Mouse (Mus musculus) hindbrain, embryonic 11.5 days (tissue): Measurements from ENCODE around the gene Wdr43. TPM values are rescaled to one million over a fixed set of nuclear protein-coding genes. Genes with fewer than 3 reads are reported as not detected.

Experiments
- ATAC-seq: fragments of 200-750 bp; cut with Nextera tagmentation; 2 replicates; pipeline ENCODE4 v1.8.0; 2017; ENCODE audit warnings: mild to moderate bottlenecking, moderate TSS enrichment, moderate library complexity; ENCODE audit not compliant: low FRiP score
- DNase-seq: peaks from one replicate; pipeline ENCODE4 v3.0.0-alpha.2; 2015; ENCODE audit warnings: low spot score
- H3K27ac ChIP-seq: fragments of 300-500 bp; sonication (generic); 2 replicates; pipeline ENCODE4 v1.5.1; 2014; ENCODE audit warnings: mild to moderate bottlenecking, low read depth, low read length
- H3K27me3 ChIP-seq: fragments of 300-500 bp; sonication (generic); 2 replicates; pipeline ENCODE4 v1.6.1; 2014; ENCODE audit warnings: mild to moderate bottlenecking, low read length, moderate library complexity, mixed read lengths; ENCODE audit not compliant: control insufficient read depth, insufficient read depth
- H3K36me3 ChIP-seq: fragments of 300-500 bp; sonication (generic); 2 replicates; pipeline ENCODE4 v1.6.1; 2014; ENCODE audit warnings: mild to moderate bottlenecking, low read length, moderate library complexity, mixed read lengths; ENCODE audit not compliant: control insufficient read depth, insufficient read depth
- H3K4me1 ChIP-seq: fragments of 300-500 bp; sonication (generic); replicated peaks from 2 replicates; pipeline ENCODE4 v1.6.1; 2014; ENCODE audit warnings: low read length, mixed read lengths; ENCODE audit not compliant: control insufficient read depth, insufficient read depth
- H3K4me2 ChIP-seq: fragments of 300-500 bp; sonication (generic); replicated peaks from 2 replicates; pipeline ENCODE4 v1.6.1; 2014; ENCODE audit warnings: mild to moderate bottlenecking, low read depth, low read length
- H3K4me3 ChIP-seq: fragments of 300-500 bp; sonication (generic); 2 replicates; pipeline ENCODE4 v1.5.1; 2014; ENCODE audit warnings: low read depth, low read length
- H3K9ac ChIP-seq: fragments of 300-500 bp; sonication (generic); 2 replicates; pipeline ENCODE4 v1.6.1; 2014; ENCODE audit warnings: low read depth, low read length
- H3K9me3 ChIP-seq: fragments of 300-500 bp; sonication (generic); 2 replicates; pipeline ENCODE4 v1.6.1; 2016; ENCODE audit warnings: low read length; ENCODE audit not compliant: control insufficient read depth
- WGBS: fragments of 180-500 bp; shearing (Covaris S2); extraction: QIAGEN DNeasy Blood & Tissue Kit; methylation state at CpG from one replicate; pipeline ENCODE4 v1.1.7; 2014; 5-methylcytosine and 5-hydroxymethylcytosine counted together
- polyA plus RNA-seq: library from polyadenylated mRNA; unstranded; fragments of >200 nt; fragmentation: Nextera tagmentation; extraction: Ambion mirVana; gene quantifications from 2 replicates; pipeline ENCODE4 v1.2.1, GENCODE M21; 2014

The Wdr43 gene
- polyA plus RNA-seq, 1 experiment from 2014 or later = 75.4 TPM

- Histone ChIP-seq H3K9me3 (no peaks in the 10 kb centered on the region), H3K4me3 (no peak overlapping the region), H3K36me3 (no peaks in the 10 kb centered on the region), H3K27ac (no peak overlapping the region), H3K4me1 (no peaks in the 10 kb centered on the region), H3K27me3 (no peaks in the 10 kb centered on the region), H3K4me2 (no peak overlapping the region), H3K9ac (no peak overlapping the region)
- 88% methylated on average over 4 of the region's 4 CpGs for WGBS
- no peak for DNase-seq
- no peak for ATAC-seq
Measured at GRCm38 (mm10) chr17:71657521-71657920, 41.8 kb downstream of the Wdr43 start.

GRCm38 (mm10) chr17:71658666-71659065, 43.0 kb downstream of the Wdr43 start:
- Histone ChIP-seq H3K36me3 (no peaks in the 10 kb centered on the region), H3K4me3 (no peak overlapping the region), H3K9me3 (no peaks in the 10 kb centered on the region), H3K27ac (no peak overlapping the region), H3K4me1 (no peaks in the 10 kb centered on the region), H3K9ac (no peak overlapping the region), H3K4me2 (no peak overlapping the region), H3K27me3 (no peaks in the 10 kb centered on the region)
- 94% methylated on average over 10 of the region's 10 CpGs for WGBS
- no peak for DNase-seq
- ATAC-seq = no peak

GRCm38 (mm10) chr17:71660390-71660789, 44.7 kb downstream of the Wdr43 start:
- no peaks in the 10 kb centered on the region for H3K27me3 ChIP-seq
- H3K4me1 ChIP-seq = no peaks in the 10 kb centered on the region
- H3K27ac ChIP-seq = no peak overlapping the region
- 53% methylated on average over 1 of the region's 1 CpGs for WGBS
- DNase-seq (no peak), ATAC-seq (no peak)
- H3K36me3 ChIP-seq = no peaks in the 10 kb centered on the region
- no peaks in the 10 kb centered on the region for H3K9me3 ChIP-seq
- H3K9ac ChIP-seq = no peak overlapping the region
- no peak overlapping the region for H3K4me3 ChIP-seq
- no peak overlapping the region for H3K4me2 ChIP-seq

- Histone ChIP-seq H3K36me3 (no peaks in the 10 kb centered on the region), H3K4me3 (peak overlapping the region; percentile 24; the same call in 1 of the 2 replicates), H3K9me3 (no peaks in the 10 kb centered on the region), H3K27me3 (no peaks in the 10 kb centered on the region), H3K4me2 (peak overlapping the region; percentile 42), H3K27ac (no peak overlapping the region), H3K9ac (peak overlapping the region; percentile 13; the same call in 1 of the 2 replicates), H3K4me1 (no peaks in the 10 kb centered on the region)
- ATAC-seq (peak; percentile 73), DNase-seq (peak; percentile 84)
- 11% methylated on average over 21 of the region's 21 CpGs for WGBS
Measured at GRCm38 (mm10) chr17:71662751-71663250, 47.1 kb downstream of the Wdr43 start.

DNA sequence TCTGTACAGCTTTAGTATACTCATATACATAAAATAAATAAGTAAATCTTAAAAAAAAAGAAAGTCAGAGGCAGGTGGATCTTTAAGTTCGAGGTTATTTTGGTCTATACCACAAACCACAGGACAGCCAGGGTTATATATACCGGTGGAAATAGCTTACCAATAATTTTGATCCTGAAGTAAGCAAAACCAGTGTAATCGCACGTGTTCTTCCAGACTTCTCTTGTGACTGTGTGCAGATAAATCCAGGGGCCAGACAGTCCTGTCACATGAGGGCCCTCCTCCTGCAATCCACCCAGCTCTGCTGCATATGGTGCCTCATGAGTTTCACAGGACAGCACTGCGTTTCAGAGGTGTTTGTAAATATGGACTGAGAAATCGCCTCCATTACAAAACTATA, 47.8 kb downstream of the Wdr43 start:
- Histone ChIP-seq H3K4me2 (no peak overlapping the region), H3K27ac (no peak overlapping the region), H3K27me3 (no peaks in the 10 kb centered on the region), H3K4me3 (no peak overlapping the region), H3K36me3 (no peaks in the 10 kb centered on the region), H3K4me1 (no peaks in the 10 kb centered on the region), H3K9me3 (no peaks in the 10 kb centered on the region), H3K9ac (no peak overlapping the region)
- ATAC-seq = no peak
- DNase-seq = no peak
- 86% methylated on average over 6 of the region's 6 CpGs for WGBS

DNA sequence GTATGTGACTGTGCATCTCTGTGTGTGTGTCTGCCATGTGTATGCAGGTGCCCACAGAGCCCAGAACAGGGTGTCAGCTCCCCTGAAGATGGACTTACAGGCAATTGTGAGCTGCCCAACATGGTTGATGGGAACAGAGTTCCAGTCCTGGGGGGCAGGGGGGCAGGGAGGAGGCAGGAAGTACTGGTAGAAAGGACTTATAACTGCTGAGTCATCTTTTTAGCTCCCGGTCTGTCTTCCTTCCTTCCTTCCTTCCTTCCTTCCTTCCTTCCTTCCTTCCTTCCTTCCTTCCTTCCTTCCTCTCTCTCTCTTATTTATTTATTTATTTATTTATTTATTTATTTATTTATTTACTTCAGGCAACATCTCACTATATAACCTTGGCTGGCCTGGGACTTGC, 48.5 kb downstream of the Wdr43 start:
- no peaks in the 10 kb centered on the region for H3K27me3 ChIP-seq
- no peaks in the 10 kb centered on the region for H3K9me3 ChIP-seq
- no peaks in the 10 kb centered on the region for H3K4me1 ChIP-seq
- no peak for DNase-seq
- no peak overlapping the region for H3K4me2 ChIP-seq
- no peak overlapping the region for H3K27ac ChIP-seq
- no peak for ATAC-seq
- H3K9ac ChIP-seq = no peak overlapping the region
- H3K36me3 ChIP-seq = no peaks in the 10 kb centered on the region
- no peak overlapping the region for H3K4me3 ChIP-seq
- 80% methylated on average over 1 of the region's 1 CpGs for WGBS

- Histone ChIP-seq H3K27me3 (no peaks in the 10 kb centered on the region), H3K9me3 (no peaks in the 10 kb centered on the region), H3K27ac (no peak overlapping the region), H3K4me1 (no peaks in the 10 kb centered on the region), H3K9ac (no peak overlapping the region), H3K4me2 (no peak overlapping the region), H3K4me3 (no peak overlapping the region), H3K36me3 (no peaks in the 10 kb centered on the region)
- DNase-seq = no peak
- WGBS = 82% methylated on average over 4 of the region's 4 CpGs
- no peak for ATAC-seq
Measured at GRCm38 (mm10) chr17:71665201-71665600, 49.5 kb downstream of the Wdr43 start.

- H3K36me3 ChIP-seq = no peaks in the 10 kb centered on the region
- no peaks in the 10 kb centered on the region for H3K9me3 ChIP-seq
- no peak overlapping the region for H3K27ac ChIP-seq
- H3K4me1 ChIP-seq = no peaks in the 10 kb centered on the region
- H3K4me2 ChIP-seq = no peak overlapping the region
- DNase-seq (no peak), ATAC-seq (no peak)
- WGBS = 91% methylated on average over 5 of the region's 5 CpGs
- no peak overlapping the region for H3K9ac ChIP-seq
- H3K4me3 ChIP-seq = no peak overlapping the region
- H3K27me3 ChIP-seq = no peaks in the 10 kb centered on the region
Measured at GRCm38 (mm10) chr17:71669511-71669910, 53.8 kb downstream of the Wdr43 start.

DNA sequence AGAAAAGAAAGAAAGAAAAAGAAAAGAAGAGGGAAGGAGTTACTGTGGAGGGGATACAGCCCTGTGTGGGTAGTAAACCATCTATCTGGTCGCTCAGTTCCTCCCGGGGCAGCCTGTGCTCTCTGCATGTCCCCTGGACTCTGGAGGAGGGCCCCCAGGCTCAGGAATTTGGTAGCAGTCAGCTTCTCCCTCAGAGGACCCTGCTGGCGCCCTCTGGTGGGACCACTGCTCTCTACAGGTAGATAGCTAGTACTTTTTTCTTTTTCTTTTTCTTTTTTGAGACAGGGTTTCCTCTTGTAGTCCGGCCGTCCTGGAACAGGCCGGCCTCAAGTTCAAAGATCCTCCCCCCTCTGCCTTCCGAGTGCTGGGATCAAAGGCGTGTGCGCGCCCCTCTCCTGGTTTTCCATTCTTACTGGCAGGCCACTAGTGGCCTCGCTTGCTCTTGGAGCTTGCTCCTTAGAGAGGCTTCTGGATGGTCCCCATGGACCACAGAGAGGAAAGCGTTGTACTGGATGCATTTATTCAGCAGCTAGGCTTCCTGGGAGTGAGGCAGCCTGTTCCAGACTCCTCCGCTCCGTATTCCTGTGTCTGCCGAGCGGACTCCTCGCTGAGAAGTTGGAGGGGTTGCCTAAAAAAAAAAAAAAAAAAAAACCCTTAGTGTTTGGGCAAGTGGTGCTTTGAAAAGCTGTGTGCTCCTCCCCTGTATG, 56.3 kb downstream of the Wdr43 start:
- no peaks in the 10 kb centered on the region for H3K27me3 ChIP-seq
- H3K4me1 ChIP-seq = no peaks in the 10 kb centered on the region; the same call in 1 of the 2 replicates
- H3K4me3 ChIP-seq = no peak overlapping the region
- H3K36me3 ChIP-seq = no peaks in the 10 kb centered on the region
- H3K27ac ChIP-seq = no peak overlapping the region
- no peak overlapping the region for H3K4me2 ChIP-seq
- no peak overlapping the region for H3K9ac ChIP-seq
- DNase-seq (peak; percentile 67), ATAC-seq (no peak)
- no peaks in the 10 kb centered on the region for H3K9me3 ChIP-seq
- WGBS = 54% methylated on average over 17 of the region's 17 CpGs
